22 mouse cellular contexts compared by ENCODE assay signal in the genomic region with DNA sequence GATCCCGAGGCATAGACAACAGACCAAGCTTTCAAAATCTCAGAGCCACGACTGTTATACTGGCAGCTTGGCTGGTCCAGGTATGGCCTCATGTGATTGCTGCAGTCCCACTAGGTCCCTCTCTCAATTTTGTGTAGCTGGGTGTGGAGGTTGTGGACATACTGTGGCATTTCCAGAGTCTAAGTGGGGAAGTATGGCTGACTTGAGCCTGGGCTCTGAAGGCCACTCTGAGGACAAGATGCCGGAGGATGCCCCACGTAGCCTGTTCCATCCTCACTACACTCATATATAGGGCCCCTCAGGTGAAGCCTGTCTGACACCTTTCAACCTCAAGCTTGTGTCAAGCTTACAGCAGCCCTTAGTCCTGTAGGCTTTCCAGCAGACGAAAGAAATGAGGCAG.
"Had no signal": no experiment of that assay in that cellular context is flagged by ENCODE, and none has a peak within 500 bp of the region (broad histone marks: within the 10 kb centered on the region; RNA-seq: fewer than 3 reads in every experiment).

No protein-coding gene starts in this region.

- H3K4me1 ChIP-seq: hindbrain, embryonic 13.5 days; hindbrain, embryonic 15.5 days; kidney, embryonic 15.5 days; limb, embryonic 13.5 days; limb, embryonic 15.5 days; liver, embryonic 12.5 days had no signal

- DNase-seq: gastrocnemius, postnatal 14 days; gastrocnemius, postnatal 36 days; heart, adult 18-20 months; heart, postnatal 10 days; kidney, adult 11 months; kidney, adult 2 months; kidney, adult 9 months; kidney, postnatal 14 days; kidney, postnatal 36 days; layer of hippocampus, adult 9-11 months; layer of hippocampus, postnatal 36 days; left cerebral cortex, postnatal 4 days had no signal

- H3K36me3 ChIP-seq: hindbrain, embryonic 13.5 days; hindbrain, embryonic 15.5 days; kidney, embryonic 15.5 days; limb, embryonic 13.5 days; limb, embryonic 15.5 days; liver, embryonic 12.5 days had no signal

- H3K4me2 ChIP-seq: heart, embryonic 11.5 days; hindbrain, embryonic 13.5 days; hindbrain, embryonic 15.5 days; kidney, embryonic 15.5 days; limb, embryonic 13.5 days; limb, embryonic 15.5 days; liver, embryonic 12.5 days had no signal

- H3K27me3 ChIP-seq: hindbrain, embryonic 13.5 days; hindbrain, embryonic 15.5 days; kidney, embryonic 15.5 days; limb, embryonic 13.5 days; limb, embryonic 15.5 days; liver, embryonic 12.5 days had no signal

- H3K9me3 ChIP-seq: kidney, embryonic 15.5 days; limb, embryonic 15.5 days; liver, embryonic 12.5 days had no signal

- H3K27ac ChIP-seq: hindbrain, embryonic 13.5 days; hindbrain, embryonic 15.5 days; hindbrain, postnatal 0 days; kidney, embryonic 15.5 days; kidney, postnatal 0 days; limb, embryonic 13.5 days; limb, embryonic 15.5 days; liver, embryonic 12.5 days had no signal

- H3K9ac ChIP-seq: hindbrain, embryonic 13.5 days; hindbrain, embryonic 15.5 days; kidney, embryonic 15.5 days; limb, embryonic 13.5 days; limb, embryonic 15.5 days; liver, embryonic 12.5 days had no signal

- H3K4me3 ChIP-seq: hindbrain, embryonic 13.5 days; hindbrain, embryonic 15.5 days; kidney, embryonic 15.5 days; limb, embryonic 13.5 days; limb, embryonic 15.5 days; liver, embryonic 12.5 days had no signal

- ATAC-seq: hindbrain, postnatal 0 days; intestine, embryonic 16.5 days; liver, embryonic 12.5 days had no signal
